Mouse (Mus musculus) cerebellum, postnatal 10 days (tissue): ENCODE results near the gene Fam151a.
"Not testable (repeated sequence)": the region's sequence is repeated elsewhere in the genome, so short reads cannot be mapped to it uniquely, and the experiment has no call there.

ENCODE experiments used
- DNase-seq, 2 experiments: peaks; one replicate each; pipeline ENCODE4 v3.0.0; 2021; ENCODE audit warnings: mixed read lengths in 2 of 2

The Fam151a gene

DNA sequence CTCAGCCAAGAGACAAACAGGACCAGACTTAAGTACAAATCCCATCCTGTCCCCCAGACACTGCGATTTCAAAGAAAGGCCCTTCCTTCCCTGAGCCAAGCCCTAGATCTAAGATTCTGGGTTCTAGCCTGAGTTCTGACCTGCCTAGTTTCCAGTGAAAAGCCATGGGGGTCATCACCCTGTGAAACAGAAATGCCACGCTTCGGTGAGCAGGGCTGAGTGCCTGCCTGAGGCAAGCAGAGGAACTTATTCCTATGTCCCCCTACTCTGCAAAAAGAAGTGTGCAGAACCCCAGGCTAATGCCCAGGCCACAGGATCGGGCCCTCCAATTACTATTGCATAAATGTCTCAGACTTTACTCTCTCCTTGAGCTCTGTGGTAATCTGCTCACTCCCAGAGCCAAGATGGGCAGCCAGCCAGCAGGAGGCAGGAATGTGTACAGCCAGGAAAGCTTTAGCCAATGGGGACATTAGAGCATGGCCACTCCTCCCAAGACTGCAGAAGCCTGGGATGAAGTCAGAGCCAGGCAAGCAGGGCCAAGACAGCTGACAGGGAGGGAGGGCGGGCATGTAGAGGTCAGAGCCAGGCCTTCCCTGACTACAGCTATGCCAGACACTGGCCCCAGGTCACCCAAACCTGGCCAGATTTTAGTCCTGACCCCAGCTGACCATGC is 44.6 kb downstream of the Fam151a start:
- DNase-seq, result peak; percentile 99

DNA sequence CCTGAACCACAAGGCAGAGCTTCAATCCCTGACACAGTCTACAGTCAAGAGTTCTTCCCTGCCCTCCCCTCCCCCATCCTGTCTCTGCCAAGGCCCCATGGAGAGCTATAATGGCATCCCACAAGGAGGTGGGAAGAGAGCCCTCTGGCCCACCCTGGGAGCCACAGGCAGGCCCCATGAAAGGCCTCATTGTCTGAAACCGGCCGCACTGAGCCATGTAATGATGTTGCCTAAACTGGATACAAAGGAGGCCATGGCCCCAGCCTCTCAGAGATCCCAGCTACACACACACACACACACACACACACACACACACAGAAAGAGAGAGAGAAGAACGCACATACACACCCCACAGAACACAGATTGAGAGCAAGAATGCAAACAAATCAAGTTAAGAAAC is 46.4 kb downstream of the Fam151a start:
- DNase-seq, result peak in 1 of 2 experiments; percentile 59

DNA sequence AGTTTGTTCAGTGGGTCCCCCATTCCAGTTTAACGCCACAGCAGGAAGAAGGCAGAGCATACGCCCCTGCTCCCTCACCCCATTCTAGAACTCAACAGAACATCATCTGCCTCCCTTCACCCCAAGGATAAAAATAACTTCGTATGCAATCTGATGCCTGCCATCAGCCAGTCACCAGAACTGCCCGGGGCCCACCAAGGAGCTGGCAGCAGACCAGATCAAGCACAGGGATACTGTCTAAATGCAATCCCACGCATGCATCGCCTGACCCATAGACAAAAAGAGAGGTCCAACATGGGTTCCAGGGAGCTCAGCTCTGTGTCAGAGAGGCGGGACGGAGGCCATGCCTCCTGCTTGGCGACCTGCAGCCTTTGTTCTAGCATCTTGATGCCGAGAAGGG is 49.4 kb downstream of the Fam151a start:
- DNase-seq, result peak in 1 of 2 experiments; percentile 63

DNA sequence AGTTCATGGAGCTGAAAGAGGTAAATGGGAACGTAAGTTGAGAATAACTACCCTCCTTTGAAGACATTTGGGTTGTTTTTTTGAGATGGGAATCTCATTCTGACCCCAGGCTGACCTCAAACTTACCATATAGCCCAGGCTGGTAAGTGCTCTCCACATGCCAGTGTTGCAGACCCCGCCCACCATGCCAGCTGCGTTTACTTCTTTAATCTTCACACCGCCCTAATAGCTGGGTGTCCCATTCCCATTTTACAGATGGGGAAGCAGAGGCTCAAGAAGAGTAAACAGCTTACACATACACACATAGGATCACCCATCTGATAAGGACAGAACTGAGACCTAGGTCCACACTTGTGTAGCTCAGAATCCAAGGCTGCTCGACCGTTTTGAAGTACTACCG is 51.1 kb downstream of the Fam151a start:
- no peak for DNase-seq

DNA sequence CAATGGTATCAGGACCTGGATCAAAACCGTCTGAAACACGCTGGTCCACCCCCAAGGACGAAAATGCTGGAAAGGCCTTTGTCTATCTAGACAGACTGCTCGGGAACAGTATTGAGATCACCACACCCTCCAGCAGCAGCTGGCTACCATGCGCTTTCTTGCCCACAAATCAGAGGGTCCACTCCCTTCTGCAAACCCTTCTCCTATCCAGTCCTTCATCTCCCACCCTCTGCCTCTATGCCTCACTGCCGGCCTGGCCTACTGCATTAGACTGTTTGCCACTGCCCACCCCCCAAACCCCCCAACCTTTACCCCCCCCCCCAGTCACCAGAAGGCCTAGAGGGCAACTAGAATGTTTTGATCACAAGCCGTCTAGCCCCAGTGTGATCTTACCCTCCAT is 51.7 kb downstream of the Fam151a start:
- DNase-seq, result no peak

DNA sequence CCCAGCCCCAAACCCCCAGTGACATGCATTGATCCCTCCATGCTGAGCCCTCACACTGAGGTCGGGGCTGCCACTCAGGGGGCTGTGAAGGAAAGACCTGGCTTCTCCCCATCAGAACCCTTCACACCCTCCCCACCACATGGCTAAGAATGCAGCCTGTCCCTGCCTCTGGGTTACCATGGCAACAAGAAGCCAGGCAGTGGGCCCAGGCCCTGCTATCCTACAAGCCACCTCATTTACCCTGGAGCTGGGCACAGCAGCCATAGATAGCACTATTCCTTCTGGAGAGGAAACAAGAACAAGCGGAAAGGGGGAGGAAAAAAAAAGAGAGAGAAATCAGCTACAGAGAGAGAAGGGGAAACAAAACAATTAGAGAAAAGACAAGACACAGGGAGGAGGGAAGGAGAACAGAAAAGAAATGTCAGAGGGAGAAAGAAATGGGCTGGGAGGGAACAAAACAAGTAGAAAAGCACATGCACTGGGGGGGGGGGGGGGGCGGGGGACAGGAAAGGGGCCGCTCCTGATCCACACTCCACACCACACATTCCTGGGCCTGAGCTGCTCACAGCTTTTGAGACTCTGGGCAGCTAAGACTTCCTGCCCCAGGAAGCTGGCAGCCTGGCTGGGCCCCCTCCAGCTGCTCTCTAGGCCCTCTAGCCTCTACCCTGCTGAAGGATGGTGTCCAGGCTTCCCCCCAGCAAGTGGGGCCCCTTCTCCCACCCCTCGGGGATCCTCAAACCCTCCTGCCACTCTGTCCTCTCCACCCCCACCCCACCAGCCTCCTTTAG is 52.3 kb downstream of the Fam151a start:
- DNase-seq, result peak; percentile 91 to 93

DNA sequence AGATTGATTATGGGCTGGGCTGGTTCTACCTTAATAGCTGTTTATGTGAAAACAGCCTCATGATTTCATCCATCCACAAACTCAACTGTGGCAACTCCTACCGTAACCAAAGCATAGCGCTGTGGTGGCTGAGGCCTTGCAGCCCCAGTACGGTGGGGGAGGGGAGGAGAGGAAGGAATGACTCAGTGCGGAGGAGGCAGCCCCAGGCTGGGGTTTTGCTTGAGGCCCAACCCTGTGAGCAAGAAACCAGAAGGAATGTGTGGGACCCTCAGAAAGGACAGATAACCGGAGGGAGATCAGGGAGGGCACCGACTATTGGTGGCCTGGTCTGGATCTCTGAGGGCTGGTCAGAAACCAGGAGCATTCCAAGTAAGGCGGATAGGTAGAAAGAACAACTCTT is 54.1 kb downstream of the Fam151a start:
- DNase-seq, result no peak

DNA sequence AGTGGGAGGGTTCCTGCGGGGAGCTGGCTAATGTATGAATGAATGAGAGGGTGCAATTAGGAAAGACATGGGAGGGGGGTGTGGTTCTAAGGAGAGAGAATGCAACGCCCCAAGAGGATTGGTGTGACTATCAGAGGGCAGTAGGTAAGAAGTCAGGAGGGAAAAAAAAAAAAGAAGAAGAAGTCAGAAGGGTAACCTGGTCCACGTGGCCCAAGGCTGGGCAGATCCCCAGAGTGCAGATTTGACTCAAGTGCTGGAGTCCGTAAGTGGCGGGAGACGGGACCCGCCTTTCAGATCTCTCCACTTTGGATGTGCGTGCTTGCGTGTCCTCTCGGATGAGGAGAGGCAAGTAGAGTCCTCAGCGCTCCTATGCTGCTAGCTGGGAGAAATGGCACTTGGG is 54.9 kb downstream of the Fam151a start:
- no peak for DNase-seq

DNA sequence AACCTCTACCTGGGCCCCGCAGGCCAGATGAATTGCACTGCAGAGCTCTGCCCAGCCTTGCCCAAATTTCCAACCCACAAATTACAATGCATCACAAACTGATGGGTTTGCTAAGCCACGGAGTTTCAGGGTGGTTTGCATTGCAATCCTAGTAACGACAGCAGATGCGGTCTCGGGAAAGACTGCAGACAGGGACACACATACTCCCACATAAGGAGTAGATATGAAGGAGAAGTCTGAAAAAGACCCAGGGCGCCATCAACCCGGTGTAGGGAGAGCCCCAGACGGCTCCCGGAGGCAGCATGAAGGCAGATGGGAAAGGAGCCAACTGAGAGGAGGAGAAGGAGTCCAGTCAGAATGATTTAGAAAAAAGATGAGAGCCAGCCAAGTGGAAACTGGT is 56.0 kb downstream of the Fam151a start:
- DNase-seq, result peak; percentile 48 to 67

DNA sequence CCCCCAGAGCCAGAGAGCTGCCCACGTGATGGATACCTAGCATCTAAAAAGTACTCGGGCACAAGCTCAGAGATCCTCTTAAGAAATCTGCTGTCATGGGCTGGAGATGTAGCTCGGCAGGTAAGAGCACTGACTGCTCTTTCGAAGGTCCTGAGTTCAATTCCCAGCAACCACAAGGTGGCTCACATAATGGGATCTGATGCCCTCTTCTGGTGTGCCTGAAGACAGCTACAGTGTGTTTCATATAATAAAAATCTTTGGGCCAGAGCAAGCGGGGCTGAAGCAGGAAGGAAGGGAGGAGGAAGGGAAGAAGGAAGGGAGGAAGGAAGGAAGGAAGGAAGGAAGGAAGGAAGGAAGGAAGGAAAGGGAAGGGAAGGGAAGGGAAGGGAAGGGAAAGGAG is 56.5 kb downstream of the Fam151a start:
- not testable (repeated sequence) for DNase-seq

DNA sequence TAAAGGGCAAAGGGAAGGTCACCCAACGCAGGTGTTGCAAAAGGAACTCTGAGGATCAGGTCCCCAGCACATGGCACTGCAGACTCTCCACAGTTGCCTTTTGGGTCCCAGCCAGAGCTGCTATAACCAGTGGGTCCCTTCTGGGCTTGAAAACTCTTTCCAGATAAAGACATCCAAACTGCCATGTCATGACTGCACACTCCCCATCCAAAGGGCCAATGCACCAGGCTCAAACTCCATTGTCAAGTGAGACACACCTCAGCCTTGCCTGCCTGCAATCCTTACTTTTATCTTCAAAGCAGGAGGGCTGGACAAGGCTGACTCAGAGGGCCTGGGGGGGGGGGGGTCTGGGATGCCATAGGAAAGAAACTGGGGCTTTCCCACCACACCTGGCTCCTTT is 57.2 kb downstream of the Fam151a start:
- DNase-seq, result no peak

DNA sequence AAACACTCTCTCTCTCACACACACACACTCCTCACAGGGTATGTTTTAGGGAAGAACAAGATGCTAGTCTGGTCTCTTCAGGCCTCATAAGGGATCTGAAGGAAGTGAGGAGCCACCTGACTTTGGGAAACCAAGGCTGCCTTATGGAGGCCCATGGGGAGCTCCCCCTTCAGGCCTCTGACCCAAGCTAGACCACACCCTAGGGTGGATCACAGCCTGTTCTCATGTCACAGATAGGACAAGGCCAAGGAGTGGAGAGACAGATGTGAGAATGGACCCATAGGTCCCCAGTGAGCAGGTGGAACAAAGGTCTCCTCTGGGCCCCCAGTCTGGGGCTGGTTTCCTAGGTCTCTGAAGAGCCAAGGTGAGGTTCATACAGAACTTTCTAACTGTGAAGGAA is 58.6 kb downstream of the Fam151a start:
- DNase-seq, result no peak

DNA sequence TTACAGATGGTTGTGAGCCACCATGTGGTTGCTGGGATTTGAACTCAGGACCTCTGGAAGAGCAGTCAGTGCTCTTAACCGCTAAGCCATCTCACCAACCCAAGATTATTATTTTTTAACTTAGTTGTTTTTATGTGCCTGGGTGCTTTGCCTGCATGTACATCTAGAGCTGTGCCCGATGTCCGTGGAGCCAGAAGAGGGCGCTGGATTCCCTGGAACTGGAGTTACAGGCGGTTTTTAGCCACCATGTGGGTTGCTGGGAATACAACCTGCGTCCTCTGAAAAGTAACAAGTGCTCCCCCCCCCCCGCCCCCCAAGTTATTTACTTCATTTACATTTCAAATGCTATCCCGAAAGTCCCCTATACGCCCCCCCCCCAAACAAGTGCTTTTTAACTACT is 60.1 kb downstream of the Fam151a start:
- DNase-seq, result not testable (repeated sequence)

DNA sequence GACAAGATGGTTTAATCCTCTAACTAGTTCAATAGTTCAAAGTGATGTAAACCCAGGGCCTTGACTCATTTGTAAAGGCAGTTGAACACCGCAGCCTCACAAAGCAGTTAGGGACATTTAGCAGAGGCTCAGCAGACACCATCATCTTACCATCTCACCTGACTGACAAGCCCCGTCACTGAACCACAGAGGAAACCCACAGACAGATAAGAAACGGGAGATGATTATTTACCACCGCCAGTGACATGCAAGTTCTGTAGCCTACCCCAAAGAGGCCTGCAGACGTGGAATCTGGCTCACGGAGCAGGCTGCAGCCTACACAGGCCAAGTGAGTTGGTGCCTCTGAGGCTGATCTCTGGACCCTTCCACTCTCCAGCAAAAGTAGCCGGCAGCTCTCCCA is 60.6 kb downstream of the Fam151a start:
- DNase-seq, result no peak

DNA sequence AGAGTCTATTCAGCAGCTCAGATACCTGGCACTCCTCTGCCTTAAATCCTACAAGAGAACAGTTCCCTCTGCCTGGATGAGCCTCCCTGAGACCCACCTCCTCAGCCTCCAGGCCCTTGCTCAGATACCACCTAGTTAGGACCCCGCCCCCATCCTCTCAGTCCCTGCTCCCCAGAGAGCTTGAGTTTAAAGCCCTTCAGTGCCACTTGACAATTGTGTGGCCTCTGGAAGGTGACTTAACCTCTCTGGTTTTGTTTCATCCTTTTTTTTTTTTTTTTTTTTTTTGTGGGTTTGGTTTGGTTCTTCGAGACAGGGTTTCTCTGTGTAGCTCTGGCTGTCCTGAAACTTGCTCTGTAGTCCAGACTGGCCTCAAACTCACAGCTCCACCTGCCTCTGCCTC is 61.6 kb downstream of the Fam151a start:
- no peak for DNase-seq
